Mouse (Mus musculus) olfactory bulb, adult 2 months (tissue): ENCODE results near the gene Gm4969. TPM values are rescaled to one million over a fixed set of nuclear protein-coding genes. Genes with fewer than 3 reads are reported as not detected.

Source experiments
- H3K27ac ChIP-seq: fragments of 200-500 bp; 2 replicates; pipeline ENCODE4 v1.5.1; 2012; ENCODE audit warnings: low read depth, low read length; ENCODE audit not compliant: insufficient read depth
- H3K4me1 ChIP-seq: fragments of 200-500 bp; 2 replicates; pipeline ENCODE4 v1.6.1; 2012; ENCODE audit warnings: low read length; ENCODE audit not compliant: control insufficient read depth, insufficient read depth
- H3K4me3 ChIP-seq: fragments of 200-500 bp; 2 replicates; pipeline ENCODE4 v1.5.1; 2012; ENCODE audit warnings: mild to moderate bottlenecking, low read depth, low read length, moderate library complexity; ENCODE audit not compliant: insufficient read depth
- CTCF ChIP-seq: fragments of 200-500 bp; IDR thresholded peaks from 2 replicates; pipeline ENCODE4 v1.5.1; 2012; ENCODE audit warnings: low read depth, mild to moderate bottlenecking, low read length, moderate library complexity; ENCODE audit not compliant: insufficient read depth
- POLR2A ChIP-seq: fragments of 200-500 bp; IDR thresholded peaks from 2 replicates; pipeline ENCODE4 v1.6.1; 2012; ENCODE audit warnings: mild to moderate bottlenecking, low read depth, low read length, moderate library complexity; ENCODE audit not compliant: insufficient read depth
- WGBS: fragments of 180-500 bp; shearing (Covaris S2); methylation state at CpG from one replicate; pipeline ENCODE4 v1.1.7; 2018; 5-methylcytosine and 5-hydroxymethylcytosine counted together
- polyA plus RNA-seq: library from polyadenylated mRNA; stranded (reverse); fragments of >200 nt; gene quantifications from 2 replicates; pipeline ENCODE4 v1.2.4, GENCODE M21; 2012; ENCODE audit warnings: low replicate concordance; ENCODE audit not compliant: missing spikeins, insufficient read depth, insufficient read length

Gene Gm4969
- polyA plus RNA-seq, 1 experiment = not detected

- TF ChIP-seq POLR2A (no peak), CTCF (peak; percentile 69)
- peaks cover 57% of the 10 kb centered on the region for H3K4me1 ChIP-seq
- 20% methylated on average over 32 of the region's 33 CpGs for WGBS
- H3K4me3 ChIP-seq = no peak within 1 kb of the TSS
- peak within 1 kb of the TSS; percentile 94 for H3K27ac ChIP-seq
Measured at GRCm38 (mm10) chr7:19054047-19054776, 64.0 kb downstream of the Gm4969 start, which contains the start of gene Rsph6a. TSS of gene Rsph6a (plus strand) at chr7:19054690.

- TF ChIP-seq POLR2A (no peak), CTCF (no peak)
- H3K4me3 ChIP-seq = no peak overlapping the region
- H3K4me1 ChIP-seq = peaks cover 58% of the 10 kb centered on the region
- 87% methylated on average over 7 of the region's 7 CpGs for WGBS
- H3K27ac ChIP-seq = peak overlapping the region; percentile 94
Measured at GRCm38 (mm10) chr7:19053136-19053532, 65.0 kb downstream of the Gm4969 start.

- Histone ChIP-seq H3K4me1 (peaks cover 58% of the 10 kb centered on the region), H3K4me3 (no peak overlapping the region), H3K27ac (peak overlapping the region; percentile 94)
- TF ChIP-seq POLR2A (no peak), CTCF (no peak)
- WGBS = 66% methylated on average over 15 of the region's 15 CpGs
Measured at GRCm38 (mm10) chr7:19052345-19053135, 65.6 kb downstream of the Gm4969 start.

GRCm38 (mm10) chr7:19051161-19051560 is 67.0 kb downstream of the Gm4969 start:
- 81% methylated on average over 4 of the region's 4 CpGs for WGBS
- Histone ChIP-seq H3K4me3 (no peak overlapping the region), H3K4me1 (peaks cover 58% of the 10 kb centered on the region), H3K27ac (peak overlapping the region; percentile 93)
- TF ChIP-seq POLR2A = no peak
- no peak for TF ChIP-seq CTCF

GRCm38 (mm10) chr7:19050172-19050571 is 68.0 kb downstream of the Gm4969 start:
- WGBS = 43% methylated on average over 8 of the region's 8 CpGs
- peak overlapping the region; percentile 93 for H3K27ac ChIP-seq
- H3K4me3 ChIP-seq = no peak overlapping the region
- H3K4me1 ChIP-seq = peaks cover 55% of the 10 kb centered on the region
- TF ChIP-seq CTCF (no peak), POLR2A (no peak)

GRCm38 (mm10) chr7:19049252-19049651 is 68.9 kb downstream of the Gm4969 start:
- Histone ChIP-seq H3K4me3 (no peak overlapping the region), H3K4me1 (peaks cover 45% of the 10 kb centered on the region), H3K27ac (no peak overlapping the region)
- 88% methylated on average over 5 of the region's 5 CpGs for WGBS
- TF ChIP-seq CTCF = no peak
- TF ChIP-seq POLR2A = no peak

Other genes with a start within 250 kb of the Gm4969 start
- gene Pglyrp1, start 247.0 kb downstream of the Gm4969 start, polyA plus RNA-seq = not detected in 2 replicates
- gene Ccdc61, start 208.0 kb downstream of the Gm4969 start, polyA plus RNA-seq = not detected in 2 replicates
- not detected in 2 replicates for gene Nova2, start 192.5 kb downstream of the Gm4969 start, polyA plus RNA-seq
- gene Nanos2, start 131.0 kb downstream of the Gm4969 start, polyA plus RNA-seq = not detected in 2 replicates
- gene Mypop, start 127.1 kb downstream of the Gm4969 start, polyA plus RNA-seq = not detected in 2 replicates
- not detected in 2 replicates for gene Irf2bp1, start 114.3 kb downstream of the Gm4969 start, polyA plus RNA-seq
- not detected in 2 replicates for gene Foxa3, start 94.8 kb downstream of the Gm4969 start, polyA plus RNA-seq
- not detected in 2 replicates for gene Sympk, start 94.0 kb downstream of the Gm4969 start, polyA plus RNA-seq
- not detected in 2 replicates for gene Rsph6a, start 63.7 kb downstream of the Gm4969 start, polyA plus RNA-seq
- not detected in 2 replicates for gene Dmwd, start 42.1 kb downstream of the Gm4969 start, polyA plus RNA-seq
- gene Dmpk, start 34.5 kb downstream of the Gm4969 start, polyA plus RNA-seq = not detected in 2 replicates
- gene Six5, start 23.8 kb downstream of the Gm4969 start, polyA plus RNA-seq = not detected in 2 replicates
- gene Fbxo46, start 1.5 kb upstream of the Gm4969 start, polyA plus RNA-seq = not detected in 2 replicates
- not detected in 2 replicates for gene Qpctl, start 30.9 kb upstream of the Gm4969 start, polyA plus RNA-seq
- gene Snrpd2, start 31.4 kb upstream of the Gm4969 start, polyA plus RNA-seq = not detected in 2 replicates
- not detected in 2 replicates for gene Gipr, start 47.8 kb upstream of the Gm4969 start, polyA plus RNA-seq
- gene Eml2, start 58.1 kb upstream of the Gm4969 start, polyA plus RNA-seq = not detected in 2 replicates
- gene Gpr4, start 94.2 kb upstream of the Gm4969 start, polyA plus RNA-seq = not detected in 2 replicates
- gene Opa3, start 110.0 kb upstream of the Gm4969 start, polyA plus RNA-seq = not detected in 2 replicates
- not detected in 2 replicates for gene Vasp, start 153.4 kb upstream of the Gm4969 start, polyA plus RNA-seq
- not detected in 2 replicates for gene Ppm1n, start 161.7 kb upstream of the Gm4969 start, polyA plus RNA-seq
- not detected in 2 replicates for gene Rtn2, start 164.3 kb upstream of the Gm4969 start, polyA plus RNA-seq
- not detected in 2 replicates for gene Fosb, start 191.7 kb upstream of the Gm4969 start, polyA plus RNA-seq
- not detected in 2 replicates for gene Ercc1, start 226.4 kb upstream of the Gm4969 start, polyA plus RNA-seq
- gene Cd3eap, start 241.1 kb upstream of the Gm4969 start, polyA plus RNA-seq = not detected in 2 replicates
- gene Ppp1r13l, start 241.4 kb upstream of the Gm4969 start, polyA plus RNA-seq = not detected in 2 replicates